Mouse (Mus musculus): ENCODE data around the gene Oas3. TPM values are rescaled to one million over a fixed set of nuclear protein-coding genes. Genes with fewer than 3 reads are reported as not detected.

Oas3 gene
- polyA plus RNA-seq, 1 experiment from 2014 or later, result 0.18 TPM

DNA sequence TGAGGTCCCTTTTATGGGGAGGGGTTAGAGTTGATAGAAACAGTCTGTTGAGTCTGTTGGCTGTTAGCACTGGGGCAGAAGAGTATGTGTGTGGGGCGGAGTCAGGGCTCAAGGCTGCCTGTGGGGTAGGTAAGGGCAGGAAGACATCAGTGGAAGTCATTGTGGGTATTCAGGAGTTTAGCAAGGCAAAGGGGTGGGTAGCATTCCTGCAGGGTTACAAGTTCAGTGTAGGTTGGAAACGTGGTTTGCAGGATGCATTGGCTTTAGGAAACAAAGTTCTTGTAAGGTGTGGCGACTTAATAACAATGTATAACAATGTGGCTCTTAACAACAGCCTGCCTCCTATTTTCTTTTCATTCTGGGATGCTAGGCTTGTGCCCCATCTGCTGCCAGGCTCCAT lies 26.3 kb downstream of the Oas3 start:
- Histone ChIP-seq H3K4me1 (no peaks in the 10 kb centered on the region), H3K27ac (no peak overlapping the region), H3K9me3 (no peaks in the 10 kb centered on the region), H3K36me3 (no peaks in the 10 kb centered on the region), H3K9ac (no peak overlapping the region), H3K4me3 (no peak overlapping the region), H3K27me3 (peaks cover 31% of the 10 kb centered on the region), H3K4me2 (replicated peaks) (no peak overlapping the region)
- ATAC-seq (ENCODE audit: low FRiP score, low read depth), result no peak
- WGBS, result 73% methylated on average over 3 of the region's 3 CpGs

DNA sequence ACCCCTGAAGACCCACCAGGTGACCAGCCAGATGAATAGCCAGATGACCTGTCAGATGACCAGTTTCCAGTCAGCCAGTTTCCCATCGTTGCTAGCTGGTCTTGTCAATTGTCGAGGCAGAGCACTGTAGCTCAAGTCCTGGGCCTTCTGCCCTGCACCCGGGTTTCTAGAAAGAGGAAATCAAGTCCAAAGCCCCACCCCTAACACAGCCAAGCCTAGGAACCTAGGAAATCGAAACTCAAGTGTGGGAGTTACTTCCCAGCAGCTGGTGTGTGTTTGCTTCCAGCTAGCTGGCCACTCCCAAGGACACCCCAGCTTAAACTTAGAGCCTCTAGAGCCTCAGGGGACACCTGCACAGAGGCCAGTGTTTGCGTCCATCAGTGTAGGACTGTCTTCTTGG lies 27.8 kb downstream of the Oas3 start, which contains the start of gene Oas2:
Oas2 (minus strand) TSS at position 166 of the 400 bp plus-strand sequence.
- Histone ChIP-seq H3K27ac (no peak within 1 kb of the TSS), H3K4me1 (no peaks in the 10 kb centered on the region), H3K36me3 (no peaks in the 10 kb centered on the region), H3K4me2 (replicated peaks) (no peak within 1 kb of the TSS), H3K27me3 (peaks cover 32% of the 10 kb centered on the region), H3K9me3 (no peaks in the 10 kb centered on the region), H3K4me3 (no peak within 1 kb of the TSS), H3K9ac (no peak within 1 kb of the TSS)
- no peak for ATAC-seq (ENCODE audit: low FRiP score, low read depth)
- 59% methylated on average over 5 of the region's 5 CpGs for WGBS

DNA sequence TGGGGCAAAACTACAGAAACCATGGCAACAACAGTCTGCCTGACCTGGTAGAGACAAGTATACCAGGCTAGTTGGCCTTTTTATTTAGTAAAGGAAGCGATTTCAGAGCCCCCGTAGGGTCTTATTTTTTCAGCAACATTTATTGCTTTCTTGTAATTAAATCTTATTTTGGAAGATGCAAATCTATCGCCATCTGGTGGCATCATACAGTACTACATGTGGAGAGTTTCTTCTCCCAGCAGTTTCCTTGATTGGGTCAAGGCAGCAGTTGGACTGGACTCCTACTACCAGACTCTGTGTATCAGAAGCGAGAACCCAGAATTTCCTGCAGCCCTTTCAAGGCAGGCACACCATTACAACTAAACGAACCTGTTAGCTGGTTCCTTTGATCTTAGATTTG lies 31.0 kb downstream of the Oas3 start:
- Histone ChIP-seq H3K27ac (no peak overlapping the region), H3K4me3 (no peak overlapping the region), H3K9ac (no peak overlapping the region), H3K4me2 (replicated peaks) (no peak overlapping the region), H3K27me3 (peaks cover 37% of the 10 kb centered on the region), H3K36me3 (no peaks in the 10 kb centered on the region), H3K4me1 (no peaks in the 10 kb centered on the region), H3K9me3 (no peaks in the 10 kb centered on the region)
- no peak for ATAC-seq (ENCODE audit: low FRiP score, low read depth)
- WGBS, result 8% methylated on average over 5 of the region's 5 CpGs

DNA sequence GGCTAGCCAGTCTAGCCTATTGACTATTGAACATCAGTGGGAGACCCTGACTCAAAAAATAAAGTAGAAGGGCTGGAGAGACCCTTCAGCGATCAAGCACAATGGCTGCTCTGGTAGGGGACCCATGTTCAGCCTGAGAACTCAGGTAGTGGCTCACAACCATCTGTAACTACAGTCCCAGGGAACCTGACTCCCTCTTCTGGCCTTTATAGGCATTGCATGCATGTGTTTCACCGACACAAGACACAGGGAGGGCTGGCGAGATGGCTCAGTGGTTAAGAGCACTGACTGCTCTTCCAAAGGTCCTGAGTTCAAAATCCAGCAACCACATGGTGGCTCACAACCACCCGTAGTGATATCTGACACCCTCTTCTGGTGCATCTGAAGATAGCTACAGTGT lies 35.3 kb downstream of the Oas3 start:
- H3K4me2 ChIP-seq (replicated peaks), result no peak overlapping the region
- no peaks in the 10 kb centered on the region for H3K9me3 ChIP-seq
- no peak for ATAC-seq (ENCODE audit: low FRiP score, low read depth)
- no peaks in the 10 kb centered on the region for H3K4me1 ChIP-seq
- H3K27ac ChIP-seq, result no peak overlapping the region
- WGBS, result 32% methylated on average over 4 of the region's 4 CpGs
- peaks cover 31% of the 10 kb centered on the region for H3K27me3 ChIP-seq
- no peaks in the 10 kb centered on the region for H3K36me3 ChIP-seq
- H3K9ac ChIP-seq, result no peak overlapping the region
- no peak overlapping the region for H3K4me3 ChIP-seq

DNA sequence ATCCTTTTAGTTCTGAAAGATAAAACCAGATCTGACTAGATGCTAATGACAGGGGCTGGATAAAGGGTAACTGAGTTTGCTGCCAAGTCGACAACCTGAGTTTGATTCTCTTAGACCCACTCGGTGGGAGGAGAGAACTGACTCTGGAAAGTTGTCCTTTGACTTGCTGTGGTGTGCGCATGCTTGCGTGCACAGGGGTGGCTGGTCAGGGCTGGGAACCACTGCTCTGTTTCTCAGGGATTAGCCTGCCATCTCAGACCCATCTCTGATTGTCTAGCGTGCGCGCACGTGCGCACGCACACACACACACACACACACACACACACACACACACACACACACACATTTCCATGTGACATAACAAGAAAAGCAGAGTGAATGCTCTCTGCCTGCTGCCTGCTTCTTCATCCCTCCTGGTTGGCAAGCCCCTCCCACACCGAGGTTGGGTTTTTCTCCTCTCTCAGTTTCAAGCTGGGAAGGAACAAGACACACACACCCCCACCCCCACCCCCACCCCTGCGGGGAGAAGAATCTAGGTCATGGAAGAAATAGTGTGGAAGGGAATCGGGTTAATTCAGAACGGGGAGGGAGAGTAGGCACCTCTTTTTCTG lies 43.0 kb downstream of the Oas3 start:
- Histone ChIP-seq H3K9me3 (no peaks in the 10 kb centered on the region), H3K27ac (no peak overlapping the region), H3K4me3 (no peak overlapping the region), H3K4me1 (no peaks in the 10 kb centered on the region), H3K4me2 (replicated peaks) (no peak overlapping the region), H3K36me3 (no peaks in the 10 kb centered on the region), H3K9ac (no peak overlapping the region), H3K27me3 (peaks cover 6% of the 10 kb centered on the region; the same call in 1 of the 2 replicates)
- 79% methylated on average over 14 of the region's 14 CpGs for WGBS
- no peak for ATAC-seq (ENCODE audit: low FRiP score, low read depth)

DNA sequence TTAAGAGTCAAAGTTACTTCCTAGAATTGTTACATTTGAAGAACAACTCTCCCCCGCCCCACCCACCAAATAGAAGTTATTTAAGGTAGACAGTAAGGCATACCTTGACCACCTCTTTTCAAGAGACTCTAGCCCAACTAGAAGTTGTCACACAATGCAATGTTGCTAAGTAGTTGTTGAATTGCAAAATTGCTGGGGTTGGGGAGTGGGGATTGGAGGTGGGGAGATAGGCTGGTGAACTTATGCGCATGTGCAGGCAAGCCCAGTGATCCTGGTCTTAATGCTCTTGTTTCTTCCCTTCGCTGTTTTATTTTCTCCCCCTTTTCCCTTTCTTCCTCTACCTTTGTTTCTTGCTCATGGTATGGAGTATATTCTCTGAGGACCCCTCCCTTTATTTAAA lies 43.8 kb downstream of the Oas3 start:
- Histone ChIP-seq H3K4me1 (no peaks in the 10 kb centered on the region), H3K27ac (no peak overlapping the region), H3K9ac (no peak overlapping the region), H3K27me3 (0 out of 2 replicates have a peak, but pooled peaks cover 3% of the 10 kb centered on the region), H3K4me3 (no peak overlapping the region), H3K9me3 (no peaks in the 10 kb centered on the region), H3K36me3 (no peaks in the 10 kb centered on the region), H3K4me2 (replicated peaks) (no peak overlapping the region)
- 93% methylated on average over 3 of the region's 3 CpGs for WGBS
- ATAC-seq (ENCODE audit: low FRiP score, low read depth), result no peak

DNA sequence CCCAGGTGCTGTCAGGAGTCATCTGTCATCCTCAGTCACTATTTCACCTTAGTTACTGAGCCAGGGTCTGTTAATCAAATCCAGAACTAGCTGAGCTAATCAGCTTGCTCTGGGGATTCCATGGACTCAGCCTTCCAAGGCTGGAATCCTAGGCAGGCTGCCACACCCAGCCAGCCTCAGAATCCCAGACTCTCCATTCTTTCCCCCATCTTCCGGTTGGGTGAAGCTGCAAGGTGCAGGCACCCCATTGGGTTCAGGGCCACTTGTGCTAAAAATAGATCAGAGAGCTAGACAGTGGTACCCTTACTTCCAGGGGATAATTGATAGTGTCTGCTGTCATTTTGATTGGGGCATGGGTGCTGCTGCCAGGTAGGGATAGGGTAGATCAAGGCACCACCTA lies 44.7 kb downstream of the Oas3 start:
- no peak overlapping the region for H3K4me3 ChIP-seq
- ATAC-seq (ENCODE audit: low FRiP score, low read depth), result no peak
- WGBS, result 52% methylated on average over 1 of the region's 1 CpGs
- no peak overlapping the region for H3K9ac ChIP-seq
- H3K36me3 ChIP-seq, result no peaks in the 10 kb centered on the region
- H3K4me2 ChIP-seq (replicated peaks), result no peak overlapping the region
- no peaks in the 10 kb centered on the region for H3K9me3 ChIP-seq
- H3K4me1 ChIP-seq, result no peaks in the 10 kb centered on the region
- H3K27ac ChIP-seq, result no peak overlapping the region
- 0 out of 2 replicates have a peak, but pooled peaks cover 3% of the 10 kb centered on the region for H3K27me3 ChIP-seq

DNA sequence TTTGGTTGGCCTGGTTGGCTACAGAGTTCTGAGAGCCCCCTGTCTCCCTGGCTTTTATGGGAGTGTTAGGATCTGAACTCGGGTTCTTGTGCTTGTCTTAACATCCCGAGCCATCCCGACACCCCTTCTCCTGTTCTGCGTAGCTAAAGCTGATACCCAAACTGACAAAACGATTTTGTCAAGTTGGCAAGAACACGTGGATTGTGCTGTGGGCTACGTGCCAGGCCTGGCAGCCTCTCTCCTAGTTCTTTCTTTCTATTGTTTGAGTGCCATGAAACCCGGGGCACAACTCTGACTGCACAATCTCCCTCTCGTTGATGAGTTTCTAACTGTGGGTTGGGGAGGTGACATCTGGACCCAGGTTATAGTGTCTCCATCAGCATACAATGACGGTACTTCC lies 48.1 kb downstream of the Oas3 start:
- Histone ChIP-seq H3K27ac (no peak overlapping the region), H3K9me3 (no peaks in the 10 kb centered on the region), H3K27me3 (peaks cover 9% of the 10 kb centered on the region; the same call in 1 of the 2 replicates), H3K4me2 (replicated peaks) (no peak overlapping the region), H3K4me1 (no peaks in the 10 kb centered on the region), H3K36me3 (no peaks in the 10 kb centered on the region), H3K4me3 (no peak overlapping the region), H3K9ac (no peak overlapping the region)
- 80% methylated on average over 10 of the region's 10 CpGs for WGBS
- no peak for ATAC-seq (ENCODE audit: low FRiP score, low read depth)

DNA sequence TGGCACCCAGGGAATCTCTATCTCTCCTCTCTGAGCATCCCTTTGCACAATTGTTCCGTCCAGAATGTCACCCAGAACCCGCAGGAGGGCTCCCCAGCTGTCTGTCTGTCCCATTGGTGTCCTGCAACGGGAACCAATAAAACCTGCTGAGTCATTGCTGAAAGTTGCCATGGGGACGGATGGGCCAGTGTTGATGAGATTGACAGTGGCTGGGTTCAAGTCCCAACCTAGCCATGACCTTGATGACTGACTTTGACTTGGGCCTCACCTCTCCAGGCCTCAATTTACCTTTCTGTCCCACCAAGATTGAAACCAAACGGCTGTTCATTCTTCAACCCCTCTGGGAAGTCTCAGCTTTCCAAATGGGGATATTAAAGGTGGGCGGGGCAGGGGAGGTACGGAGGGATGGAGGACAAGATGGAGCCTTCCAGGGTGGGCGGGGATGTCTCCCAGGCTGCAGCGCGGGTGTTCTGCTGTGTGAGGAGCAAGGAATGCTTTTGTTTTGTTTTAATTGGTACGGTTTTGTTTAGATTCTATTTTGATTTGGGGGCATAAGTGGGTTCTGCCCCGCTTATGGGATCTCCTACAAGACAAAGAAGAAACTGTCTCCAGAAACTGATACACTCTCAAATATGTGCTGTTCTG lies 51.5 kb downstream of the Oas3 start:
- no peak for ATAC-seq (ENCODE audit: low FRiP score, low read depth)
- H3K9me3 ChIP-seq, result no peaks in the 10 kb centered on the region
- peaks cover 10% of the 10 kb centered on the region; the same call in 1 of the 2 replicates for H3K27me3 ChIP-seq
- H3K4me1 ChIP-seq, result no peaks in the 10 kb centered on the region
- no peaks in the 10 kb centered on the region for H3K36me3 ChIP-seq
- no peak overlapping the region for H3K9ac ChIP-seq
- 55% methylated on average over 12 of the region's 12 CpGs for WGBS
- H3K27ac ChIP-seq, result no peak overlapping the region
- H3K4me2 ChIP-seq (replicated peaks), result no peak overlapping the region
- no peak overlapping the region for H3K4me3 ChIP-seq

DNA sequence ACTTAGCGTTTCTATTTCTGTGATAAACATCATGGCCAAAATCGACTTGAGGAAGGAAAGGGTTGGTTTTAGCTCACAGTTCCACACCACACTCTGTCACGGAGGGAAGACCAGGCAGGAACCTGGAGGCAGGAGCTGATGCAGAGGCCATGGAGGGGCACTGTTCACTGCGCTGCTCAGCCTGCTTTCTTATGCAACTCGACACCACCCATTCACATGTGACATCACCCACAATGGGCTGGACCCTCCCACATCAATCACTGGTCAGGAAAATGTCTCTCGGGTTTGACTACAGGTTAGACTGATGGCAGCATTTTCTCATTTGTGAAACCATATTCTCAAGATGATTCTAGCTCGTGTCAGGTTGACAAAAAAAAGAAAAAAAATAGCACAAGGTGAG lies 56.5 kb downstream of the Oas3 start:
- Histone ChIP-seq H3K4me1 (no peaks in the 10 kb centered on the region), H3K36me3 (no peaks in the 10 kb centered on the region), H3K27ac (no peak overlapping the region), H3K9ac (no peak overlapping the region), H3K4me3 (no peak overlapping the region), H3K9me3 (no peaks in the 10 kb centered on the region), H3K4me2 (replicated peaks) (no peak overlapping the region), H3K27me3 (peaks cover 11% of the 10 kb centered on the region)
- 60% methylated on average over 7 of the region's 7 CpGs for WGBS
- no peak for ATAC-seq (ENCODE audit: low FRiP score, low read depth)

DNA sequence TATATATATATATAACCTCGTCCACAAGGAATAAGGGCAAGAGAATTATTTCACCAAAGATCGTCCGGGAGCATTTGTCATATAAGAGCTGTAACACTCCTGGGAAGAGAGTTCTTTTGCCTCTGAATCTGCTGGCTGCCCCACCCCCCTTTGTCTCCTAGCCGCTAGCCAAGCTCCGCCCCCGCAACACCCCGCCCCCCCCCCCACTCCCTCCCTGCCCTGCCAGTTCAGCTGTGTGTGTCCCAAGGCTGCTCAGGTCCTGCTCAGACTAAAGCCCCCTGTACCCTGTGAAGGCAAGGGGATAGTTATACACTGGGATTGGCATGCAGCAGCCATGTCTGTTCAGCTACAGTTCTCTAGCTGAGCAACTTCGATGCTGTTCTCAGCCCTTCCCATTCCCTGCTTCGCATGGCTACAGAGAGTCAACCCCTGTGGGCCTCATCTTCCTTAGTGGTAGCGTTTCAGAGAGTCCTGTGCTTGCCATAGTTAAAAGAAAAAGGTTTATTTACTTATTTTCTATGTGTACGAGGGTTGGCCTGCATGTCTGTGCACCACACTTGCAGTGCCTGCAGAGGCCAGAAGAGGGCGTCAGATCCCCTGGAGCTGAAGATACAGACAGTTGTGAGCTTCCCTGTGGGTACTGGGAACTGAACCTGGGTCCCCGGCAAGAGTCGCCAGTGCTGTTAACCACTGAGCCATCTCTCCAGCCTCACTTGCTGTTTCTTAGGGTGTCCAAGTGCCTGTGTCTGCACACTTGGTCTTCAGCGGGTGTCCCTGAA lies 58.7 kb downstream of the Oas3 start:
- ATAC-seq (ENCODE audit: low FRiP score, low read depth), result no peak

DNA sequence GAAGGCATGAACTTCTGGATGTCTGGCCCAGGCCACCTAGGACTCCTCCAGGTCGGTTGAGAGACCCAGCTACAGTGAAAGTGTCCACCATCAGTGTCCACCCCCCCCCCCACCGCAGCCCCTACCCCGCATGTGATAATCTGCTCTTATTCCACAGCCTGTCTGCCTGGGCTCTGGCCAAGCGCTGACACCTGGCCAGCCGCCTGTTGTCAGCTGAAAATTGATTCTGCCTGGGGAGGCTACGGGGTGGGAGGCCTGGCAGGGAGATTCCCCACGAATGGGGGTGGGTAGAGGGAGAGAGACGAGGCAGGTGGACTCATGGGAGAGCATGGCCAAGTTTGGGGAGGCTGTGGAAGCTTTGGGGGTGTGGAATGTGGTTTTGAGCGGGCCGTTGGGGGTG lies 60.3 kb downstream of the Oas3 start:
- Histone ChIP-seq H3K4me3 (no peak overlapping the region), H3K4me2 (replicated peaks) (no peak overlapping the region), H3K4me1 (no peaks in the 10 kb centered on the region), H3K27me3 (peaks cover 43% of the 10 kb centered on the region), H3K27ac (no peak overlapping the region), H3K9me3 (no peaks in the 10 kb centered on the region), H3K9ac (no peak overlapping the region), H3K36me3 (no peaks in the 10 kb centered on the region)
- 69% methylated on average over 10 of the region's 10 CpGs for WGBS
- ATAC-seq (ENCODE audit: low FRiP score, low read depth), result peak; percentile 32; the same call in 1 of the 2 replicates

More for the DNA sequence above, 58.7 kb downstream of the Oas3 start:
- no peaks in the 10 kb centered on the region for H3K4me1 ChIP-seq
- no peaks in the 10 kb centered on the region for H3K9me3 ChIP-seq
- H3K9ac ChIP-seq, result no peak overlapping the region
- H3K36me3 ChIP-seq, result no peaks in the 10 kb centered on the region
- WGBS, result 51% methylated on average over 15 of the region's 15 CpGs
- H3K4me2 ChIP-seq (replicated peaks), result no peak overlapping the region
- H3K27me3 ChIP-seq, result peaks cover 29% of the 10 kb centered on the region
- H3K27ac ChIP-seq, result no peak overlapping the region
- H3K4me3 ChIP-seq, result no peak overlapping the region
